28 mouse cellular contexts compared by ENCODE assay signal in the genomic region with DNA sequence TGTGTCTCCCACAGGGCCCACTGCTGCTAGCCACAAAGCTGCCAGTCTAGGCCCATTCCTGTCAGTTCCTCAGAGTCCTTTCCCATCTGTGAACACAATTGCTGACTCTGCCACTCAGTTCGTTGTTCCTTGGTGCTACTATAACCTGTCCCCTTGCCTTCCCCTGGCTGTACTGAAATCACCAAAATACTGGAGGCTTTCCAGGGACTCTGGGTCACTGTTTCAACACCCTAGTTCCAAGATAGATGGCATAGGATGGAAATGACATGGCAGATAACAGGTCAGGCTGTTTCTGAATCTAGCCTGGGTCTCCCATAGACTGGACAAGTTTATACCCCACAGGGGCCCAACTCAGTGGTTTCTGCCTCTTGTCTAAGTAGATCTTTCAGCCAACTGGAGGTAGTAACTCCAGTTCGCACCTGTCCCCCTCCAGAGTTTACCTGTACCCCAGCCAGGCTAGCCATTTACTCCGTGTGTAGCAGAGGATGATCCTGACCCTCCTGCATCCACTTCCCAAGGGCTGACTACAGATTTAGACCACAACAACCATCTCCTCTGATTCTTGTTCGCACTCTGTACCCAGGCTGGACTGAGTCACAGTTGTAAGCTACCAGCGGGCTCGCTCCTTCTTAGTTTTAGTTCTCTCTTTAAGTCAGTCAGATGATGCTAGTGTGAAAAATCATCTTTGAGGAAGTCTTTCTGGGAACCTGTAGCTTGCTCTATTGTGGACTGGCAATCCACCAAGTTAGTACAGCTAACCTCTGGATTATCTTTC. TPM values are rescaled to one million over a fixed set of nuclear protein-coding genes. Genes with fewer than 3 reads are reported as not detected.
DNase-seq lines count a peak whose midpoint lies in the region; ATAC-seq and TF ChIP-seq lines count a peak whose summit lies in the region.
"Had no signal": no experiment of that assay in that cellular context is flagged by ENCODE, and none has a peak within 500 bp of the region (broad histone marks: within the 10 kb centered on the region; RNA-seq: fewer than 3 reads in every experiment).

No protein-coding gene starts in this region.

- TF ChIP-seq POLR2A in spleen, adult 2 months (IDR thresholded peaks at IDR 0.05; ENCODE audit: low read depth, low read length): no peak

- no peaks in the 10 kb centered on the region for H3K27me3 ChIP-seq in spleen, adult 2 months (ENCODE audit: control insufficient read depth, insufficient read depth, low read length)
- H3K27me3 ChIP-seq: hindbrain, embryonic 15.5 days; limb, embryonic 12.5 days; liver, embryonic 13.5 days; neural tube, embryonic 12.5 days had no signal

- H3K27ac ChIP-seq in spleen, adult 2 months (ENCODE audit: insufficient read depth, low read length): peak overlapping the region; percentile 45
- H3K27ac ChIP-seq: gastrocnemius, adult 2 months; hindbrain, embryonic 10.5 days; hindbrain, embryonic 15.5 days; limb, embryonic 12.5 days; liver, embryonic 13.5 days; neural tube, embryonic 12.5 days had no signal

- no peak for TF ChIP-seq CTCF in spleen, adult 2 months (IDR thresholded peaks at IDR 0.05; ENCODE audit: extremely low read depth, insufficient read depth, insufficient read length, insufficient replicate concordance)

- WGBS in spleen, adult 2 months: 59% methylated on average over 6 of the region's 6 CpGs

- ATAC-seq in megakaryocyte, adult 5-6 weeks (ENCODE audit: poor library complexity, severe bottlenecking): peak; percentile 90
- ATAC-seq: forebrain, embryonic 16.5 days; inflammation-experienced regulatory T-cells, adult 6 months; midbrain, embryonic 16.5 days had no signal

- H3K4me1 ChIP-seq in spleen, adult 2 months (ENCODE audit: control insufficient read depth, insufficient read depth, insufficient read length): 0 out of 2 replicates have a peak, but pooled peaks cover 4% of the 10 kb centered on the region
- H3K4me1 ChIP-seq: hindbrain, embryonic 10.5 days; hindbrain, embryonic 15.5 days; neural tube, embryonic 12.5 days had no signal

- peak; percentile 28 for DNase-seq in adrenal gland, postnatal 14 days
- no peak for DNase-seq in adrenal gland, adult 18-20 months (ENCODE audit: low spot score in 2 of 2)
- no peak for DNase-seq in spleen, adult 2 months (ENCODE audit: low read depth in 1 of 2, low spot score in 2 of 2)
- no peak for DNase-seq in spleen, adult 12 weeks (ENCODE audit: low spot score)
- DNase-seq in layer of hippocampus, postnatal 25 days (ENCODE audit: extremely low spot score in 1 of 2, low spot score in 1 of 2): no peak
- no peak for DNase-seq in layer of hippocampus, adult 8-10 months (ENCODE audit: low spot score in 2 of 2)
- DNase-seq: adrenal gland, adult 8-10 months; cerebellum, adult 18-20 months; cerebellum, postnatal 14 days; gastrocnemius, adult 2 months; gastrocnemius, postnatal 36 days; heart, postnatal 14 days; layer of hippocampus, adult 9-11 months; liver, embryonic 13.5 days; lung, adult 2 months; lung, postnatal 10 days; thymus, postnatal 4 days had no signal

- no peak overlapping the region for H3K4me3 ChIP-seq in spleen, adult 2 months (ENCODE audit: extremely low read depth, insufficient read depth, insufficient read length)
- H3K4me3 ChIP-seq: erythroblast, embryonic 14.5 days; gastrocnemius, adult 2 months; hindbrain, embryonic 10.5 days; hindbrain, embryonic 15.5 days; limb, embryonic 12.5 days; liver, embryonic 13.5 days; myocyte; neural tube, embryonic 12.5 days had no signal

- no peaks in the 10 kb centered on the region; the same call in none of the 2 replicates for H3K36me3 ChIP-seq in spleen, adult 2 months (ENCODE audit: control insufficient read depth, insufficient read depth, low read length)
- H3K36me3 ChIP-seq: liver, embryonic 13.5 days; neural tube, embryonic 12.5 days had no signal

RNA-seq across cellular contexts. Expression of a gene that starts 23.1 kb away (rescaled TPM):
- 59.3 and 59.7 TPM in 2 replicates for total RNA-seq in adrenal gland, postnatal 14 days (2021)
- total RNA-seq in adrenal gland, adult 18-20 months (2021): 10 to 100 TPM; 70.2 to 94.7 TPM
- 9.2 and 13.8 TPM in 2 replicates for polyA plus RNA-seq in spleen, adult 2 months (2012; rRNA removed)
- 25.4 and 34.4 TPM in 2 replicates for total RNA-seq in megakaryocyte, adult 5-6 weeks (2015)
- 29.3 and 29.4 TPM in 2 replicates for total RNA-seq in megakaryocyte, adult 5-6 weeks (2017)
- 100 to 1,000 TPM; 114 to 120 TPM for total RNA-seq in layer of hippocampus, postnatal 25 days (2021)
- 100 to 1,000 TPM; 123 to 147 (median 134) TPM for total RNA-seq in layer of hippocampus, adult 8-10 months (2022)
- total RNA-seq: MEL had no signal
